Mouse (Mus musculus): ENCODE measurements around the gene Knop1. TPM values are rescaled to one million over a fixed set of nuclear protein-coding genes. Genes with fewer than 3 reads are reported as not detected.

Knop1 gene
- polyA plus RNA-seq, 1 experiment = 16.4 TPM

GRCm38 (mm10) chr7:118846329-118846728 is 9.7 kb downstream of the Knop1 start:
- Histone ChIP-seq H3K4me1 (ENCODE audit: control insufficient read depth, insufficient read depth, low read length) (peaks cover 13% of the 10 kb centered on the region), H3K27me3 (ENCODE audit: control insufficient read depth, insufficient read depth, low read length) (no peaks in the 10 kb centered on the region), H3K4me3 (replicated peaks; ENCODE audit: insufficient read depth, low read depth, low read length) (no peak overlapping the region), H3K27ac (ENCODE audit: insufficient read depth, low read length) (no peak overlapping the region)
- 91% methylated on average over 4 of the region's 4 CpGs for WGBS
- TF ChIP-seq POLR2A (IDR thresholded peaks at IDR 0.05; ENCODE audit: borderline replicate concordance, insufficient read depth, low read length) (no peak), CTCF (IDR thresholded peaks at IDR 0.05; ENCODE audit: borderline replicate concordance, insufficient read depth, low read depth, low read length) (no peak)
- no peak for DNase-seq

- Histone ChIP-seq H3K4me1 (ENCODE audit: control insufficient read depth, insufficient read depth, low read length) (peaks cover 14% of the 10 kb centered on the region), H3K27me3 (ENCODE audit: control insufficient read depth, insufficient read depth, low read length) (no peaks in the 10 kb centered on the region), H3K27ac (ENCODE audit: insufficient read depth, low read length) (no peak overlapping the region), H3K4me3 (replicated peaks; ENCODE audit: insufficient read depth, low read depth, low read length) (no peak overlapping the region)
- DNase-seq = no peak
- 46% methylated on average over 5 of the region's 5 CpGs for WGBS
- TF ChIP-seq CTCF (IDR thresholded peaks at IDR 0.05; ENCODE audit: borderline replicate concordance, insufficient read depth, low read depth, low read length) (no peak), POLR2A (IDR thresholded peaks at IDR 0.05; ENCODE audit: borderline replicate concordance, insufficient read depth, low read length) (no peak)
Measured at GRCm38 (mm10) chr7:118845141-118845540, 10.9 kb downstream of the Knop1 start.

GRCm38 (mm10) chr7:118842938-118843337 is 13.1 kb downstream of the Knop1 start:
- TF ChIP-seq POLR2A (IDR thresholded peaks at IDR 0.05; ENCODE audit: borderline replicate concordance, insufficient read depth, low read length) (no peak), CTCF (IDR thresholded peaks at IDR 0.05; ENCODE audit: borderline replicate concordance, insufficient read depth, low read depth, low read length) (no peak)
- no peaks in the 10 kb centered on the region for H3K27me3 ChIP-seq (ENCODE audit: control insufficient read depth, insufficient read depth, low read length)
- H3K4me3 ChIP-seq (replicated peaks; ENCODE audit: insufficient read depth, low read depth, low read length) = no peak overlapping the region
- no peak overlapping the region for H3K27ac ChIP-seq (ENCODE audit: insufficient read depth, low read length)
- 70% methylated on average over 4 of the region's 4 CpGs for WGBS
- no peak for DNase-seq
- peaks cover 32% of the 10 kb centered on the region for H3K4me1 ChIP-seq (ENCODE audit: control insufficient read depth, insufficient read depth, low read length)

- no peak overlapping the region for H3K4me3 ChIP-seq (replicated peaks; ENCODE audit: insufficient read depth, low read depth, low read length)
- peak overlapping the region; percentile 45 for H3K27ac ChIP-seq (ENCODE audit: insufficient read depth, low read length)
- peaks cover 43% of the 10 kb centered on the region for H3K4me1 ChIP-seq (ENCODE audit: control insufficient read depth, insufficient read depth, low read length)
- TF ChIP-seq POLR2A (IDR thresholded peaks at IDR 0.05; ENCODE audit: borderline replicate concordance, insufficient read depth, low read length) = no peak
- TF ChIP-seq CTCF (IDR thresholded peaks at IDR 0.05; ENCODE audit: borderline replicate concordance, insufficient read depth, low read depth, low read length) = peak; percentile 38; the same call in 1 of the 2 replicates
- peak; percentile 55 to 76 for DNase-seq
- no peaks in the 10 kb centered on the region for H3K27me3 ChIP-seq (ENCODE audit: control insufficient read depth, insufficient read depth, low read length)
- WGBS = 0% methylated on average over 1 of the region's 1 CpGs
Measured at GRCm38 (mm10) chr7:118841796-118842195, 14.3 kb downstream of the Knop1 start.

GRCm38 (mm10) chr7:118841030-118841745 is 14.9 kb downstream of the Knop1 start:
- Histone ChIP-seq H3K4me1 (ENCODE audit: control insufficient read depth, insufficient read depth, low read length) (peaks cover 46% of the 10 kb centered on the region), H3K27me3 (ENCODE audit: control insufficient read depth, insufficient read depth, low read length) (no peaks in the 10 kb centered on the region), H3K4me3 (replicated peaks; ENCODE audit: insufficient read depth, low read depth, low read length) (no peak overlapping the region), H3K27ac (ENCODE audit: insufficient read depth, low read length) (peak overlapping the region; percentile 63; the same call in 1 of the 2 replicates)
- TF ChIP-seq CTCF (IDR thresholded peaks at IDR 0.05; ENCODE audit: borderline replicate concordance, insufficient read depth, low read depth, low read length) (no peak), POLR2A (IDR thresholded peaks at IDR 0.05; ENCODE audit: borderline replicate concordance, insufficient read depth, low read length) (no peak)
- DNase-seq = peak; percentile 52 to 72
- 23% methylated on average over 8 of the region's 8 CpGs for WGBS

- DNase-seq = peak; percentile 48 to 74
Measured at GRCm38 (mm10) chr7:118837901-118838300, 18.2 kb downstream of the Knop1 start.

GRCm38 (mm10) chr7:118827975-118828416 is 28.1 kb downstream of the Knop1 start:
- Histone ChIP-seq H3K4me3 (replicated peaks; ENCODE audit: insufficient read depth, low read depth, low read length) (no peak overlapping the region), H3K27me3 (ENCODE audit: control insufficient read depth, insufficient read depth, low read length) (no peaks in the 10 kb centered on the region), H3K4me1 (ENCODE audit: control insufficient read depth, insufficient read depth, low read length) (peaks cover 23% of the 10 kb centered on the region), H3K27ac (ENCODE audit: insufficient read depth, low read length) (peak overlapping the region; percentile 73)
- DNase-seq = peak; percentile 47 to 58
- 14% methylated on average over 5 of the region's 5 CpGs for WGBS
- TF ChIP-seq CTCF (IDR thresholded peaks at IDR 0.05; ENCODE audit: borderline replicate concordance, insufficient read depth, low read depth, low read length) (no peak), POLR2A (IDR thresholded peaks at IDR 0.05; ENCODE audit: borderline replicate concordance, insufficient read depth, low read length) (no peak)

More at GRCm38 (mm10) chr7:118837901-118838300, 18.2 kb downstream of the Knop1 start:
- Histone ChIP-seq H3K4me1 (ENCODE audit: control insufficient read depth, insufficient read depth, low read length) (peaks cover 46% of the 10 kb centered on the region), H3K27me3 (ENCODE audit: control insufficient read depth, insufficient read depth, low read length) (no peaks in the 10 kb centered on the region), H3K4me3 (replicated peaks; ENCODE audit: insufficient read depth, low read depth, low read length) (no peak overlapping the region), H3K27ac (ENCODE audit: insufficient read depth, low read length) (peak overlapping the region; percentile 43)
- 8% methylated on average over 5 of the region's 5 CpGs for WGBS
- TF ChIP-seq CTCF (IDR thresholded peaks at IDR 0.05; ENCODE audit: borderline replicate concordance, insufficient read depth, low read depth, low read length) (no peak), POLR2A (IDR thresholded peaks at IDR 0.05; ENCODE audit: borderline replicate concordance, insufficient read depth, low read length) (no peak)

- WGBS = 75% methylated on average over 7 of the region's 7 CpGs
- H3K4me3 ChIP-seq (replicated peaks; ENCODE audit: insufficient read depth, low read depth, low read length) = no peak overlapping the region
Measured at GRCm38 (mm10) chr7:118824451-118824850, 31.6 kb downstream of the Knop1 start.

More at GRCm38 (mm10) chr7:118824451-118824850, 31.6 kb downstream of the Knop1 start:
- H3K4me1 ChIP-seq (ENCODE audit: control insufficient read depth, insufficient read depth, low read length) = peaks cover 25% of the 10 kb centered on the region
- no peak for TF ChIP-seq POLR2A (IDR thresholded peaks at IDR 0.05; ENCODE audit: borderline replicate concordance, insufficient read depth, low read length)
- TF ChIP-seq CTCF (IDR thresholded peaks at IDR 0.05; ENCODE audit: borderline replicate concordance, insufficient read depth, low read depth, low read length) = no peak
- H3K27ac ChIP-seq (ENCODE audit: insufficient read depth, low read length) = no peak overlapping the region
- no peak for DNase-seq
- H3K27me3 ChIP-seq (ENCODE audit: control insufficient read depth, insufficient read depth, low read length) = no peaks in the 10 kb centered on the region

Measured in cerebellum, adult 2 months (tissue).